Comparison of ENCODE assay signal across 13 mouse cellular contexts in the genomic region with DNA sequence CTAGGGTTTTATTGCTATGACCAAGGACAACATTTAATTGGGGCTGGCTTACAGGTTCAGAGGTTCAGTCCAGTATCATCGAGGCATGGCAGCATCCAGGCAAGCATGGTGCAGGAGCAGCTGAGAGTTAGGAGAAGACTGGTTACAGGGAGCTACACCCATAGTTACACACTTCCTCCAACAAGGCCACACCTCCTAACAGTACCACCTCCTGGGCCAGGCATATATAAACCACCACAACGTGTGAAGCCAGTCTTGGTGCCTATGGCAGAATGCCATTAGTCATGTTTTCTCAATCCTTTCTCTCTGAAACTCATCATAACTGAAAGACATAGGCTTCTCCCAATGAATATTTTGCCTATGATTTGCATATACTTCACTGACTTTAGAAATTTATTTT.
"Had no signal": no experiment of that assay in that cellular context is flagged by ENCODE, and none has a peak within 500 bp of the region (broad histone marks: within the 10 kb centered on the region; RNA-seq: fewer than 3 reads in every experiment).

No protein-coding gene starts in this region.

- H3K27ac ChIP-seq: limb, embryonic 12.5 days; liver, embryonic 14.5 days; midbrain, embryonic 15.5 days; stomach, postnatal 0 days had no signal

- ATAC-seq: midbrain, embryonic 15.5 days had no signal

- H3K4me1 ChIP-seq: limb, embryonic 12.5 days; megakaryocyte, embryonic 14.5 days; midbrain, embryonic 15.5 days had no signal

- H3K4me3 ChIP-seq: limb, embryonic 12.5 days; megakaryocyte, embryonic 14.5 days; midbrain, embryonic 15.5 days had no signal

- H3K9ac ChIP-seq: limb, embryonic 12.5 days; liver, embryonic 14.5 days; midbrain, embryonic 15.5 days had no signal

- H3K27me3 ChIP-seq: limb, embryonic 12.5 days; megakaryocyte, embryonic 14.5 days; midbrain, embryonic 15.5 days had no signal

- H3K4me2 ChIP-seq: limb, embryonic 12.5 days; midbrain, embryonic 11.5 days; midbrain, embryonic 15.5 days had no signal

- DNase-seq: kidney, adult 8-10 months; kidney, postnatal 25 days; liver; lung, adult 18-20 months; lung, postnatal 36 days; thymus, adult 18-20 months; thymus, postnatal 14 days had no signal

- H3K9me3 ChIP-seq: limb, embryonic 12.5 days; megakaryocyte, embryonic 14.5 days; midbrain, embryonic 15.5 days had no signal

- H3K36me3 ChIP-seq: midbrain, embryonic 15.5 days had no signal
